13 mouse cellular contexts compared by ENCODE assay signal in genomic region chr17:70985501-70986354, GRCm38 (mm10). TPM values are rescaled to one million over a fixed set of nuclear protein-coding genes. Genes with fewer than 3 reads are reported as not detected.
A peak's percentile ranks its signal among the peaks of the same experiment; 100 is the strongest.
DNase-seq lines count a peak whose midpoint lies in the region; ATAC-seq lines count a peak whose summit lies in the region.
"Had no signal": no experiment of that assay in that cellular context is flagged by ENCODE, and none has a peak within 500 bp of the region (broad histone marks: within the 10 kb centered on the region; RNA-seq: fewer than 3 reads in every experiment).

No protein-coding gene starts in this region.

- peak; percentile 35 for DNase-seq in adrenal gland, adult 2 months
- DNase-seq in adrenal gland, postnatal 10 days = no peak
- DNase-seq in thymus, postnatal 25 days = peak; percentile 10
- DNase-seq in thymus, adult 18-20 months = no peak
- DNase-seq in liver, embryonic 13.5 days = no peak
- no peak for DNase-seq in adrenal gland, postnatal 4 days (ENCODE audit: low spot score in 2 of 2)
- DNase-seq in frontal cortex, postnatal 10 days (ENCODE audit: low spot score in 2 of 2) = no peak
- no peak for DNase-seq in left cerebral cortex, postnatal 4 days
- DNase-seq: embryo, embryonic 11 days had no signal

- no peak overlapping the region for H3K4me2 ChIP-seq in liver, embryonic 13.5 days
- H3K4me2 ChIP-seq: forebrain, embryonic 12.5 days; lung, embryonic 15.5 days; stomach, embryonic 15.5 days had no signal

- peaks cover 40% of the 10 kb centered on the region for H3K4me1 ChIP-seq in liver, embryonic 13.5 days (replicated peaks)

- no peak for ATAC-seq in liver, embryonic 13.5 days (ENCODE audit: low read depth)

- intact Hi-C loops in left cerebral cortex, postnatal 4 days (cut with DNase I) = no loop called here

- no peak overlapping the region for H3K4me3 ChIP-seq in liver, embryonic 13.5 days (replicated peaks)
- H3K4me3 ChIP-seq: forebrain, embryonic 12.5 days; left cerebral cortex, adult 2 months; lung, embryonic 15.5 days; stomach, embryonic 15.5 days had no signal

- no peaks in the 10 kb centered on the region for H3K27me3 ChIP-seq in liver, embryonic 13.5 days
- H3K27me3 ChIP-seq: forebrain, embryonic 12.5 days; lung, embryonic 15.5 days; stomach, embryonic 15.5 days had no signal

- no peak overlapping the region for H3K9ac ChIP-seq in liver, embryonic 13.5 days
- H3K9ac ChIP-seq: forebrain, embryonic 12.5 days; lung, embryonic 15.5 days; stomach, embryonic 15.5 days had no signal

- H3K27ac ChIP-seq in liver, embryonic 13.5 days = peak overlapping the region; percentile 36; the same call in 1 of the 2 replicates
- H3K27ac ChIP-seq: forebrain, embryonic 12.5 days; left cerebral cortex, adult 2 months; lung, embryonic 15.5 days; stomach, embryonic 15.5 days had no signal

- 70% methylated on average over 15 of the region's 15 CpGs for WGBS in liver, embryonic 13.5 days (ENCODE audit: insufficient replicate concordance)

- H3K9me3 ChIP-seq in liver, embryonic 13.5 days (replicated peaks) = no peaks in the 10 kb centered on the region
- H3K9me3 ChIP-seq: forebrain, embryonic 12.5 days; lung, embryonic 15.5 days; stomach, embryonic 15.5 days had no signal

- peaks cover 27% of the 10 kb centered on the region for H3K36me3 ChIP-seq in liver, embryonic 13.5 days

RNA-seq across cellular contexts. Expression of gene Myom1, which starts 16.7 kb away (rescaled TPM):
- 1 to 10 TPM; 1.8 to 2.0 TPM for total RNA-seq in adrenal gland, adult 2 months (2021)
- polyA plus RNA-seq in adrenal gland, adult 2 months (2012; rRNA removed) = 0.32 and 0.89 TPM in 2 replicates
- total RNA-seq in adrenal gland, postnatal 10 days (2021) = 10 to 100 TPM; 24.4 to 98.7 TPM
- polyA plus RNA-seq in liver, embryonic 13.5 days (2015; fragmentation: Nextera tagmentation; extraction: Ambion mirVana) = 1.7 and 2.1 TPM in 2 replicates
- total RNA-seq in adrenal gland, postnatal 4 days (2021) = 10 to 100 TPM; 16.5 to 34.7 TPM
- total RNA-seq in left cerebral cortex, postnatal 4 days (2021) = 1 to 10 TPM; 1.8 to 2.1 TPM

RNA-seq across cellular contexts. Expression of gene Myl12a, which starts 16.9 kb away (rescaled TPM):
- 100 to 1,000 TPM; 281 to 315 TPM for total RNA-seq in adrenal gland, adult 2 months (2021)
- 45.7 and 49.1 TPM in 2 replicates for polyA plus RNA-seq in adrenal gland, adult 2 months (2012; rRNA removed)
- total RNA-seq in adrenal gland, postnatal 10 days (2021) = 100 to 1,000 TPM; 324 to 354 TPM
- 237 and 258 TPM in 2 replicates for polyA plus RNA-seq in liver, embryonic 13.5 days (2015; fragmentation: Nextera tagmentation; extraction: Ambion mirVana)
- 100 to 1,000 TPM; 315 to 317 TPM for total RNA-seq in adrenal gland, postnatal 4 days (2021)
- total RNA-seq in left cerebral cortex, postnatal 4 days (2021) = 10 to 100 TPM; 43.7 to 53.6 TPM

Comparison
In these comparisons a context has a peak if more than half of its experiments do, and no peak if none do; other contexts are left out.
1. DNase-seq: peak in adrenal gland, adult 2 months (single experiment) and thymus, postnatal 25 days (single experiment); none in adrenal gland, postnatal 10 days (single experiment), thymus, adult 18-20 months (0 of 2), liver, embryonic 13.5 days (single experiment), adrenal gland, postnatal 4 days (0 of 2), frontal cortex, postnatal 10 days (0 of 2) and left cerebral cortex, postnatal 4 days (single experiment).
2. RNA of gene Myom1, which starts 16.7 kb away (total RNA-seq): 24.4 to 98.7 TPM in adrenal gland, postnatal 10 days and 16.5 to 34.7 TPM in adrenal gland, postnatal 4 days; 1.8 to 2.1 TPM in left cerebral cortex, postnatal 4 days and 1.8 to 2.0 TPM in adrenal gland, adult 2 months; every median in the first group is over 4 times any median in the second.
3. RNA of gene Myl12a, which starts 16.9 kb away (total RNA-seq): 324 to 354 TPM in adrenal gland, postnatal 10 days, 315 to 317 TPM in adrenal gland, postnatal 4 days and 281 to 315 TPM in adrenal gland, adult 2 months; 43.7 to 53.6 TPM in left cerebral cortex, postnatal 4 days; every median in the first group is over 4 times any median in the second.